Mouse (Mus musculus) lung, postnatal 0 days (tissue): Measurements from ENCODE around the gene Ids.

Source experiments
- CTCF ChIP-seq: IDR thresholded peaks from 2 replicates; pipeline ENCODE4 v1.5.1; 2016; ENCODE audit warnings: antibody characterized with exemption, mild to moderate bottlenecking
- EP300 ChIP-seq: IDR thresholded peaks from 2 replicates; pipeline ENCODE4 v1.6.1; 2016; ENCODE audit warnings: antibody characterized with exemption, mild to moderate bottlenecking, control low read depth

DNA sequence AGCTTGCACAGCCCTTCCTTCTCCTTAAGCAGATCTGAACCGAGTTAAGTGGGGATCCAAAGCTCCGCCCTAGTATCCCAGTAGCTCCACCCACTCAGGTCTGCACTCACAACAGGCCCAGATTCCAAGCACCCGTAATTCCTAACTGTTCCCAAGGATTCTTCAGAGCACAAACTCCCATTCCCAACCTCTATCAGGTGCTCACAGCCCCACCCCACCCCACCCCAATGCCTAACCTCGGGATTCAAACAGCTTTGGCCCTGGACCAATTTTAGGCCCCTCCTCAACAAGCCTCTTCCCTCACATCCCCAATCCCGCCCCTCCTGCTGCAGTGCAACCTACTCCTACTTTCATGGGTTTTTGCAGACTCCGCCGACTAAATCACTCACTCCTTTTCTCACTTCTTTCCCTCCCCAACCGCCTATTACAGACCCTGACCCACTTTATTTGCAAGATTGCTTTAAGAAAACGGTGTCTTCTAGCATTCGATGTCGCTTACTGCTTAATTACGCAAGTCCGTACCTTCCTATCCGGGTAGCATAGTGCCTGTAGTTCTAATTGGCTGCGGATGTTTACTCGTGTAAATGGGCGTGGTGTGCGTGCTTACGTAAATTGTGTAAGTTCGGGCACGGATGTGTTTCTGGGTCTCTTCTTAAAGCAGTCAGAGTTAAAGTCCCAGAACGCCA is 20.5 kb upstream of the Ids start, which contains the start of gene 1110012L19Rik:
- TF ChIP-seq CTCF (no peak), EP300 (peak; percentile 44)
